Mouse (Mus musculus) MEL (cell line): ENCODE measurements around the gene Klhl21. TPM values are rescaled to one million over a fixed set of nuclear protein-coding genes. Genes with fewer than 3 reads are reported as not detected.

Experiments
- DNase-seq: peaks from one replicate; pipeline ENCODE4 v3.0.0; 2011; ENCODE audit warnings: low read depth, low spot score
- H3K27ac ChIP-seq: 2 replicates; pipeline ENCODE4 v1.5.1; 2012; ENCODE audit warnings: low read depth, mild to moderate bottlenecking, control low read depth, low read length, moderate library complexity; ENCODE audit not compliant: control insufficient read depth
- H3K27me3 ChIP-seq, 2 experiments: fragments of 150-350 bp in 1 of 2; sonication (generic) in 1 of 2; 2 replicates each; pipeline ENCODE4 v1.6.1; 2012; ENCODE audit warnings: low read length in 2 of 2, mild to moderate bottlenecking in 2 of 2, improper control_type of control experiment in 1 of 2, moderate library complexity in 1 of 2; ENCODE audit not compliant: insufficient read depth in 2 of 2, control insufficient read depth in 1 of 2
- H3K36me3 ChIP-seq, 2 experiments: 2 replicates each; pipeline ENCODE4 v1.6.1; 2012 to 2014; ENCODE audit warnings: low read length in 2 of 2, improper control_type of control experiment in 1 of 2, inconsistent platforms in 1 of 2, mild to moderate bottlenecking in 1 of 2; ENCODE audit not compliant: insufficient read depth in 2 of 2, control insufficient read depth in 1 of 2
- H3K4me1 ChIP-seq, 2 experiments: fragments of 150-350 bp in 1 of 2; sonication (generic) in 1 of 2; 2 replicates each; pipeline ENCODE4 v1.6.1; 2012; ENCODE audit warnings: low read length in 2 of 2, improper control_type of control experiment in 1 of 2, mild to moderate bottlenecking in 1 of 2; ENCODE audit not compliant: insufficient read depth in 2 of 2, control insufficient read depth in 1 of 2
- H3K4me3 ChIP-seq, 2 experiments: fragments of 150-350 bp in 1 of 2; sonication (generic) in 1 of 2; 2 replicates each; pipeline ENCODE4 v1.5.1; 2012; ENCODE audit warnings: low read depth in 2 of 2, low read length in 2 of 2, mild to moderate bottlenecking in 2 of 2, moderate library complexity in 2 of 2, control low read depth in 1 of 2, improper control_type of control experiment in 1 of 2; ENCODE audit not compliant: control insufficient read depth in 1 of 2, insufficient read depth in 1 of 2
- H3K79me2 ChIP-seq: 2 replicates; pipeline ENCODE4 v1.6.1; 2012; ENCODE audit warnings: mild to moderate bottlenecking, low read length, moderate library complexity; ENCODE audit not compliant: control insufficient read depth, poor library complexity, insufficient read depth
- H3K9ac ChIP-seq: 2 replicates; pipeline ENCODE4 v1.6.1; 2012; ENCODE audit warnings: low read depth, mild to moderate bottlenecking, control low read depth, low read length, moderate library complexity; ENCODE audit not compliant: control insufficient read depth, poor library complexity, severe bottlenecking
- H3K9me3 ChIP-seq: fragments of 150-350 bp; sonication (generic); replicated peaks from 2 replicates; pipeline ENCODE4 v1.6.1; 2012; ENCODE audit warnings: mild to moderate bottlenecking, low read length, improper control_type of control experiment, moderate library complexity; ENCODE audit not compliant: insufficient read depth
- CHD1 ChIP-seq: IDR thresholded peaks from 2 replicates; pipeline ENCODE4 v1.6.1; 2012; ENCODE audit warnings: low read depth, mild to moderate bottlenecking, inconsistent platforms, low read length, improper control_type of control experiment
- CHD2 ChIP-seq: IDR thresholded peaks from 2 replicates; pipeline ENCODE4 v1.6.1; 2011; ENCODE audit warnings: low read length, improper control_type of control experiment
- CTCF ChIP-seq, 3 experiments: IDR thresholded peaks in 2 of 3; conservative IDR thresholded peaks in 1 of 3; 2 replicates each; pipeline ENCODE4 v1.5.1; 2011 to 2012; ENCODE audit warnings: low read length in 3 of 3, low read depth in 2 of 3, mild to moderate bottlenecking in 2 of 3, improper control_type of control experiment in 1 of 3, inconsistent platforms in 1 of 3, mixed read lengths in 1 of 3, moderate library complexity in 1 of 3; ENCODE audit not compliant: control insufficient read depth in 1 of 3, insufficient read depth in 1 of 3, poor library complexity in 1 of 3, severe bottlenecking in 1 of 3
- ELF1 ChIP-seq: IDR thresholded peaks from 2 replicates; pipeline ENCODE4 v1.6.1; 2014; ENCODE audit warnings: low read depth, mild to moderate bottlenecking, inconsistent platforms, low read length, improper control_type of control experiment, moderate library complexity
- ETS1 ChIP-seq: IDR thresholded peaks from 2 replicates; pipeline ENCODE4 v1.6.1; 2012; ENCODE audit warnings: low read depth, mild to moderate bottlenecking, inconsistent platforms, low read length, improper control_type of control experiment, moderate library complexity
- JUND ChIP-seq: IDR thresholded peaks from 2 replicates; pipeline ENCODE4 v1.6.1; 2011; ENCODE audit warnings: low read depth, mild to moderate bottlenecking, improper control_type of control experiment, low read length
- KAT2A ChIP-seq: conservative IDR thresholded peaks from 2 replicates; pipeline ENCODE4 v1.6.1; 2012; ENCODE audit warnings: low read depth, low read length, improper control_type of control experiment, inconsistent platforms
- MAFK ChIP-seq: IDR thresholded peaks from 2 replicates; pipeline ENCODE4 v1.6.1; 2011; ENCODE audit warnings: low read depth, mild to moderate bottlenecking, low read length, improper control_type of control experiment, borderline replicate concordance
- MAX ChIP-seq: IDR thresholded peaks from 2 replicates; pipeline ENCODE4 v1.6.1; 2011; ENCODE audit warnings: low read length, improper control_type of control experiment
- MAZ ChIP-seq: IDR thresholded peaks from 2 replicates; pipeline ENCODE4 v1.6.1; 2012; ENCODE audit warnings: low read depth, mild to moderate bottlenecking, inconsistent platforms, low read length, improper control_type of control experiment
- MEF2A ChIP-seq: IDR thresholded peaks from 2 replicates; pipeline ENCODE4 v1.6.1; 2014; ENCODE audit warnings: low read depth, mild to moderate bottlenecking, inconsistent platforms, low read length, improper control_type of control experiment; ENCODE audit not compliant: poor library complexity, insufficient replicate concordance, severe bottlenecking; ENCODE audit errors: extremely low read depth
- POLR2A ChIP-seq, 2 experiments: IDR thresholded peaks; 2 replicates each; pipeline ENCODE4 v1.6.1; 2011 to 2012; ENCODE audit warnings: low read length in 2 of 2, mild to moderate bottlenecking in 2 of 2, control low read depth in 1 of 2, improper control_type of control experiment in 1 of 2, low read depth in 1 of 2, moderate library complexity in 1 of 2; ENCODE audit not compliant: control insufficient read depth in 1 of 2, insufficient read depth in 1 of 2, poor library complexity in 1 of 2
- POLR2AphosphoS2 ChIP-seq: IDR thresholded peaks from 2 replicates; pipeline ENCODE4 v1.6.1; 2011; ENCODE audit warnings: low read length, improper control_type of control experiment
- POLR2AphosphoS5 ChIP-seq: IDR thresholded peaks from 2 replicates; pipeline ENCODE4 v1.6.1; 2012; ENCODE audit warnings: low read depth, borderline replicate concordance, mild to moderate bottlenecking, inconsistent platforms, low read length, moderate library complexity, mixed read lengths
- SIN3A ChIP-seq: IDR thresholded peaks from 2 replicates; pipeline ENCODE4 v1.6.1; 2012; ENCODE audit warnings: low read length, improper control_type of control experiment, inconsistent platforms
- TAL1 ChIP-seq: IDR thresholded peaks from 2 replicates; pipeline ENCODE4 v1.6.1; 2012; ENCODE audit warnings: mild to moderate bottlenecking, inconsistent platforms, low read length, moderate library complexity, mixed read lengths
- TCF12 ChIP-seq: IDR thresholded peaks from 2 replicates; pipeline ENCODE4 v1.6.1; 2014; ENCODE audit warnings: low read depth, mild to moderate bottlenecking, inconsistent platforms, low read length, improper control_type of control experiment, moderate library complexity
- USF1 ChIP-seq: IDR thresholded peaks from 2 replicates; pipeline ENCODE4 v1.6.1; 2014; ENCODE audit warnings: low read depth, mild to moderate bottlenecking, inconsistent platforms, low read length, improper control_type of control experiment, moderate library complexity
- USF2 ChIP-seq, 2 experiments: IDR thresholded peaks; 2 replicates each; pipeline ENCODE4 v1.6.1; 2011 to 2012; ENCODE audit warnings: improper control_type of control experiment in 2 of 2, low read length in 2 of 2, borderline replicate concordance in 1 of 2, inconsistent platforms in 1 of 2, low read depth in 1 of 2, mild to moderate bottlenecking in 1 of 2; ENCODE audit not compliant: insufficient read depth in 1 of 2
- polyA plus RNA-seq, 2 experiments: library from polyadenylated mRNA; stranded (reverse) in 1 of 2; unstranded in 1 of 2; fragments of >175 nt in 1 of 2; fragments of >200 nt in 1 of 2; gene quantifications; 2 replicates each; pipeline versions ENCODE4 v1.2.1 to v1.2.4; 2012; ENCODE audit warnings: low replicate concordance in 2 of 2, low read depth in 1 of 2; ENCODE audit not compliant: insufficient read length in 2 of 2, insufficient read depth in 1 of 2, missing spikeins in 1 of 2
- total RNA-seq: library from RNA; depleted of rRNA; stranded (reverse); fragments of 300-350 nt; gene quantifications from 2 replicates; pipeline ENCODE4 v1.2.3, GENCODE M21; 2012

Klhl21 gene
- total and polyA plus RNA-seq, 3 experiments, result 18.0 to 22.5 TPM; not detected in 1

GRCm38 (mm10) chr4:152027524-152027923, 18.9 kb downstream of the Klhl21 start, which contains the start of gene Zbtb48 (continued):
- TF ChIP-seq ETS1 (peak; percentile 28; the same call in 1 of the 2 replicates), TCF12 (peak; percentile 50; the same call in 1 of the 2 replicates), MAFK (no peak), TAL1 (no peak), USF1 (no peak), KAT2A (no peak; the same call in 1 of the 2 replicates), ELF1 (peak; percentile 62; the same call in 1 of the 2 replicates), CTCF (IDR thresholded peaks at IDR 0.05 in 2 of 3, conservative IDR thresholded peaks at IDR 0.05 in 1 of 3; ENCODE audit: control insufficient read depth in 1 of 3, insufficient read depth in 1 of 3, low read depth in 2 of 3, low read length in 3 of 3, poor library complexity in 1 of 3, severe bottlenecking in 1 of 3) (no peak), MAZ (no peak), USF2 (IDR thresholded peaks at IDR 0.05; ENCODE audit: borderline replicate concordance in 1 of 2, insufficient read depth in 1 of 2, low read depth in 1 of 2, low read length in 2 of 2) (no peak), POLR2AphosphoS5 (no peak), SIN3A (peak; percentile 76), CHD1 (no peak), MAX (no peak; the same call in 1 of the 2 replicates), POLR2A (IDR thresholded peaks at IDR 0.05; ENCODE audit: control insufficient read depth in 1 of 2, insufficient read depth in 1 of 2, low read depth in 1 of 2, low read length in 2 of 2, poor library complexity in 1 of 2) (peak; percentile 91), MEF2A (no peak), CHD2 (no peak), JUND (no peak)

- H3K4me3 ChIP-seq, result no peak overlapping the region
- TF ChIP-seq CTCF (IDR thresholded peaks at IDR 0.05 in 2 of 3, conservative IDR thresholded peaks at IDR 0.05 in 1 of 3; ENCODE audit: control insufficient read depth in 1 of 3, insufficient read depth in 1 of 3, low read depth in 2 of 3, low read length in 3 of 3, poor library complexity in 1 of 3, severe bottlenecking in 1 of 3), result no peak
- no peak for TF ChIP-seq POLR2AphosphoS2
- TF ChIP-seq, all 39 proteins: peak for 0
- peaks cover 29% of the 10 kb centered on the region for H3K79me2 ChIP-seq
- H3K9ac ChIP-seq, result no peak overlapping the region
- peaks cover 0 to 22% of the 10 kb centered on the region in 2 experiments; a peak in 3 of 4 replicates for H3K4me1 ChIP-seq
- H3K27ac ChIP-seq, result no peak overlapping the region
- no peaks in the 10 kb centered on the region for H3K27me3 ChIP-seq
- H3K9me3 ChIP-seq, result no peaks in the 10 kb centered on the region
- H3K36me3 ChIP-seq, result peaks cover 0 to 15% of the 10 kb centered on the region in 2 experiments; a peak in 2 of 4 replicates
- DNase-seq, result no peak
Observed at GRCm38 (mm10) chr4:152028456-152028855, 19.9 kb downstream of the Klhl21 start.
